Mouse (Mus musculus): Measurements from ENCODE around the gene Cd300lf. TPM values are rescaled to one million over a fixed set of nuclear protein-coding genes. Genes with fewer than 3 reads are reported as not detected.

The Cd300lf gene
- polyA plus RNA-seq, 1 experiment from 2014 or later: 0.15 TPM

DNA sequence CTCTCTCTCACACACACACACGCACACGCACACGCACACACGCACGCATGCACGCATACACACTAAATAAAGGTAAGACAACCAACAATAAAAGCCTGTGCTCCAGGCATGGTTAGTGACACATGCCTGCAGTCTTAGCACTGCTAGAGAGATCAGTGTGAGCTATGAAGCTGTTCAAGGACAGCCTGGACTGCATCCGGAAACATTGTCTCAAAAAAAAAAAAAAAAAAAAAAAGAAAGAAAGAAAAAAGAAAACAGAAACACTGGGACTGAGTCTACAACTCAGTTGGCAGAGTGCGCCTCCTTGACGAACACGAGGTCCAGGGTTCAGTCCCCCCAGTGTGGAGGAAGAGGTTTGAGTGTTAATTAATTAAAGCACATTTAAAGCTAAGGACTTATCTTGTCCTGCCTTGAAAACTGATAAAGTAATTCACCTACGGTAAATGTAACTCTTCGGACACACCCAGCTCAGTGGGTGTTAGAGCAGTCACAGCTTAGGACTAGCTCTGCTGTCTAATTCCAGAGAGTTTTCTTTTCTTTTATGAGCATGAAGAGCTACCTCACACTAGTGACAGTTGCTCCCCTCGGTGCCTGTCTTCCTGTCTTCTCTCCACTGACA is 4.2 kb downstream of the Cd300lf start:
- ATAC-seq (ENCODE audit: low FRiP score, low read depth): no peak
- WGBS: 91% methylated on average over 13 of the region's 13 CpGs
- Histone ChIP-seq H3K27me3 (no peaks in the 10 kb centered on the region), H3K9me3 (no peaks in the 10 kb centered on the region), H3K4me1 (no peaks in the 10 kb centered on the region), H3K27ac (replicated peaks) (no peak overlapping the region), H3K4me2 (replicated peaks) (no peak overlapping the region), H3K36me3 (no peaks in the 10 kb centered on the region), H3K9ac (replicated peaks) (no peak overlapping the region), H3K4me3 (no peak overlapping the region)

DNA sequence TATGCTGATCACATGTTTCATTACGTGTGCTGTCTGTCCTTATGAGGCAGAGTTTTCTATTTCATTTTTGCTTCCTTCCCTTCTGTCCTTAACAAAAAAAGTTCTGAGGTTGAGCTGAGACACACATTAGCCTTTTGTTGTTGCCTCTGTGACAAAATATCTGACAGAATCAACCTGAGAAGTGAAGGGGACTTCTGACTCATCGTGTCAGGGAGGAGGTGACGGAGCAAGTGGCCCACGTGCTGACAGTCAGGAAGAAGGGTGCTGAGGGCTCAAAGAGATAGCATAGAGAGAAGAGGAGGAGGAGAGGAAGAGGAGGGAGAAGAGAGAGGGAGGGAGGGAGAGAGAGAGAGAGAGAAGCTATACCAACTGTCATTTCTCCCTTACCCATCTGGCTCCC is 5.3 kb downstream of the Cd300lf start:
- no peaks in the 10 kb centered on the region for H3K27me3 ChIP-seq
- no peak overlapping the region for H3K4me2 ChIP-seq (replicated peaks)
- no peak overlapping the region for H3K4me3 ChIP-seq
- H3K4me1 ChIP-seq: no peaks in the 10 kb centered on the region
- 78% methylated on average over 4 of the region's 4 CpGs for WGBS
- H3K27ac ChIP-seq (replicated peaks): no peak overlapping the region
- no peaks in the 10 kb centered on the region for H3K36me3 ChIP-seq
- no peaks in the 10 kb centered on the region for H3K9me3 ChIP-seq
- no peak overlapping the region for H3K9ac ChIP-seq (replicated peaks)
- ATAC-seq (ENCODE audit: low FRiP score, low read depth): no peak

DNA sequence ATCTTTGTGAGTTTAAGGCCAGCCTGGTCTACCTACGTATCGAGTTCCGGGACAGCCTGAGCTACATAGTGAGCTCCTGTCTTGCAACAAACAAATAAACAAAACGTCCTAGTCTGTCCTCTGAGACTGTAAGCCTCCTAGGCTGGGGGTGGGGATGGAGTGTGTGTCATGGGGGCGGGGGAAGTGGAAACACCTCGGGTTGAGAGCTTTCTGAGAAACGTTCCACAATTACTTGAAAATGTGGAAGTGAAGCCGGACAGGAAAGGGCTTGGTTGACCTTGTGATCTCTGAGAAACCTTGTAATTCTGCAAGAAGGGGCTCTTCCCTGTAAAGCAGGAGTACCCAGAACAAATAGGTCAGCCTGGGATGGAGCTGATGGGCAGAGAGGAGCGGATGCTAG is 14.4 kb downstream of the Cd300lf start:
- Histone ChIP-seq H3K4me1 (no peaks in the 10 kb centered on the region), H3K9ac (replicated peaks) (no peak overlapping the region), H3K27me3 (no peaks in the 10 kb centered on the region), H3K27ac (replicated peaks) (no peak overlapping the region), H3K4me3 (no peak overlapping the region), H3K9me3 (no peaks in the 10 kb centered on the region), H3K36me3 (no peaks in the 10 kb centered on the region), H3K4me2 (replicated peaks) (no peak overlapping the region)
- 77% methylated on average over 9 of the region's 9 CpGs for WGBS
- no peak for ATAC-seq (ENCODE audit: low FRiP score, low read depth)

DNA sequence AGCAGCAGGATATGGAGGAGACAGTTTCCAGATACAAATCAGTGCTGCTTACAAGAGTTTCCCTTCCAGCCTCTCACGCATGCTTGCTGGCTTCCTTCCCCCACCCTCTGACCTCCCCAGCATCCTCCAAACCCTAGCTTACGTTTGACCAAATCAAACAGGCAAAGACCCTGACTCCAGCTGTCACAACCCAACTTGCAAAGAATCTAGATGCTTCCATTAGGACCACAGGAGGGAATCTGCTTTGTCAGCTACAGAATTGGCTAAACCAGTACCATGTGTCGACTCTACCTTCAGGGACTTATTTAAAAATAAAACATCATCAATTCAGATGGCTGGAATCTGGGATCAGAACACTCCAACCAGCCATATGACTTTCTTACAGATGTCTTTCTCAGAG is 21.6 kb downstream of the Cd300lf start:
- no peaks in the 10 kb centered on the region for H3K36me3 ChIP-seq
- peaks cover 9% of the 10 kb centered on the region; the same call in 1 of the 2 replicates for H3K27me3 ChIP-seq
- no peak overlapping the region for H3K4me3 ChIP-seq
- no peak for ATAC-seq (ENCODE audit: low FRiP score, low read depth)
- peaks cover 8% of the 10 kb centered on the region for H3K4me1 ChIP-seq
- H3K4me2 ChIP-seq (replicated peaks): no peak overlapping the region
- 62% methylated on average over 3 of the region's 3 CpGs for WGBS
- no peaks in the 10 kb centered on the region for H3K9me3 ChIP-seq
- no peak overlapping the region for H3K27ac ChIP-seq (replicated peaks)
- no peak overlapping the region for H3K9ac ChIP-seq (replicated peaks)

DNA sequence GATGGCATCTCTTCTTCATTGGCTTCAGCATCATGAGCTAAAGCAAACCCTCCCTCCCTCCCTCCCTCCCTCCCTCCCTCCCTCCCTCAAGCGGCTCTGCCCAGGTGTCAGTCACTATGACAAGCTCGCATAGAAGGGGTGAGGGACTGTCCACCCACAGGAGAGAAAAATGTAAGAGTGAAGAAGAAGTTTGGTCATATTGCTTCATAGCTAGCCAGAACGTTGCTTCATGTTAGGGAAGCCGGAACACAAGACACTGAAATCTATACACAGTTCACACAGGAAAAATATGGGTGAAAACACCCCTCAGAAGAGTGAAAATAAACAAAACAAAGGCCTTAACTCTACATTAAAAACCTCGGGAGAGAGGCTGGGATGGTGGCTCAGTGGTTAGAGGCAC is 23.5 kb downstream of the Cd300lf start:
- WGBS: 88% methylated on average over 4 of the region's 5 CpGs
- H3K4me3 ChIP-seq: no peak overlapping the region
- H3K36me3 ChIP-seq: no peaks in the 10 kb centered on the region
- H3K27me3 ChIP-seq: peaks cover 9% of the 10 kb centered on the region; the same call in 1 of the 2 replicates
- no peaks in the 10 kb centered on the region for H3K9me3 ChIP-seq
- no peak overlapping the region for H3K27ac ChIP-seq (replicated peaks)
- H3K4me2 ChIP-seq (replicated peaks): no peak overlapping the region
- no peak overlapping the region for H3K9ac ChIP-seq (replicated peaks)
- H3K4me1 ChIP-seq: peaks cover 12% of the 10 kb centered on the region
- ATAC-seq (ENCODE audit: low FRiP score, low read depth): no peak

DNA sequence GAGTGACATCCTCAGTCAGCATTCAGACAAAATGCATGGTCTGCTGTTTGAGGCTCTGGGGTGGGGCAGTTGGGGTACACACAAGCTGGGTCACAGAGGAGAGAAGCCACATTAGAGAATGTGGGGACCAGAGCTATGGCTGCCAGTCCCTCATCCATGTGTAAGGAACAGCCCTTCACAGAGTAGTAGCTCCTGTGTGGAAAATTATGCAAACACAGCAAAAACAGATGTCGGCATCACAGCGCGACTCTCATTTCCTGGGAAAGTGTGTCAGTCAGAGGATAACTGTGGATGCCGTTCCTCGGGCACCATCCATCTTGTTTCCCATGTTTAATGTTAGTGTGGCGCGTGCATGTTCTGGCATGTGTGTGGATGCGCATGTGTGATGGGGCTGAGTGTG is 25.6 kb downstream of the Cd300lf start:
- H3K9ac ChIP-seq (replicated peaks): no peak overlapping the region
- no peaks in the 10 kb centered on the region for H3K9me3 ChIP-seq
- H3K4me3 ChIP-seq: no peak overlapping the region
- WGBS: 93% methylated on average over 8 of the region's 8 CpGs
- no peak for ATAC-seq (ENCODE audit: low FRiP score, low read depth)
- H3K27me3 ChIP-seq: peaks cover 9% of the 10 kb centered on the region; the same call in 1 of the 2 replicates
- H3K4me2 ChIP-seq (replicated peaks): no peak overlapping the region
- H3K27ac ChIP-seq (replicated peaks): no peak overlapping the region
- no peaks in the 10 kb centered on the region for H3K36me3 ChIP-seq
- H3K4me1 ChIP-seq: peaks cover 12% of the 10 kb centered on the region

DNA sequence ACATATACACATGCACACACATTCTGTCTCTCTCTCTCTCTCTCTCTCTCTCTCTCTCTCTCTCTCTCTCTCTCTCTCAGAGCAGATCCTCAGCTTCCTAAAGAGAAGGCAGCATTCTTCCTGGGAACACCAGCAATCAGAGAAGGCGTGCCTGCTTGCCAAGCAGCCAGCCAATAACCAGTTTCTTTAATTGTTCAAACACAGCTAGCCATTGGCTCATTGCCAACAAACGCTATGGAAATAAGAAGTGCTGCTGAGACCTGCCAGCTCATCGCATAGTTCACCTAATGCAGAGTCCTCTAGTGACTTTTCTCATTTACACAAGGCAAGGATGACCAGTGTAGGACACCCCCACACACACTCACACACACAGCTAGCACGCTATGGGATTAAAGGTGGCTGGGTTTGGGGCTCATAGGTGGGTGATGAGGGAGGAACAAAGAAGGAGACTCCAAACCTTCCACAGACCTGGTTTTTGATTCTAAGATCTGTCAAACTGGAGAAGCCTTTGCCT is 26.3 kb downstream of the Cd300lf start:
- Histone ChIP-seq H3K27me3 (peaks cover 9% of the 10 kb centered on the region; the same call in 1 of the 2 replicates), H3K36me3 (no peaks in the 10 kb centered on the region), H3K4me2 (replicated peaks) (no peak overlapping the region), H3K9ac (replicated peaks) (no peak overlapping the region), H3K4me1 (peaks cover 12% of the 10 kb centered on the region), H3K9me3 (no peaks in the 10 kb centered on the region), H3K27ac (replicated peaks) (no peak overlapping the region), H3K4me3 (no peak overlapping the region)
- 48% methylated on average over 4 of the region's 4 CpGs for WGBS
- ATAC-seq (ENCODE audit: low FRiP score, low read depth): no peak

DNA sequence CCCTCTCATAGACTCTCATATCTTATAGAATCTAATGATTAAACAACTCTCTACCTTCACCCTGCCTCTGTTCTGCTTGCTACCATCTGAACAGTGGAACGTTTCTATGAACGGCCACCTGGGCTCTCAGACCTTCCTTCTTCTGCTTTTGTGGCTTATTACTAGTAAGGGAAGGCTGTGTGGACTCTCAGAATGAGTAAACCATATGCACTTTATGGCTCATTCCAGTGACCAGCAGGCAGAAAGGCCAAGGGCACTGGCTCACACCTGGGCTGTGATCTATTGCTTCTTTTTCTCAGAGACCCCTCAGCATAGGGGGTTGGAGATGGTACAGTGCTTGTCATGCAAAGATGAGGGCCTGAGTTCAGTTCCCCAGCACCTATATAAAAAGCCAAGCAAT is 27.2 kb downstream of the Cd300lf start:
- no peaks in the 10 kb centered on the region for H3K9me3 ChIP-seq
- H3K9ac ChIP-seq (replicated peaks): no peak overlapping the region
- H3K4me2 ChIP-seq (replicated peaks): no peak overlapping the region
- no peaks in the 10 kb centered on the region for H3K36me3 ChIP-seq
- H3K4me1 ChIP-seq: peaks cover 12% of the 10 kb centered on the region
- ATAC-seq (ENCODE audit: low FRiP score, low read depth): no peak
- H3K27me3 ChIP-seq: peaks cover 9% of the 10 kb centered on the region; the same call in 1 of the 2 replicates
- no peak overlapping the region for H3K27ac ChIP-seq (replicated peaks)
- 91% methylated on average over 2 of the region's 2 CpGs for WGBS
- no peak overlapping the region for H3K4me3 ChIP-seq

DNA sequence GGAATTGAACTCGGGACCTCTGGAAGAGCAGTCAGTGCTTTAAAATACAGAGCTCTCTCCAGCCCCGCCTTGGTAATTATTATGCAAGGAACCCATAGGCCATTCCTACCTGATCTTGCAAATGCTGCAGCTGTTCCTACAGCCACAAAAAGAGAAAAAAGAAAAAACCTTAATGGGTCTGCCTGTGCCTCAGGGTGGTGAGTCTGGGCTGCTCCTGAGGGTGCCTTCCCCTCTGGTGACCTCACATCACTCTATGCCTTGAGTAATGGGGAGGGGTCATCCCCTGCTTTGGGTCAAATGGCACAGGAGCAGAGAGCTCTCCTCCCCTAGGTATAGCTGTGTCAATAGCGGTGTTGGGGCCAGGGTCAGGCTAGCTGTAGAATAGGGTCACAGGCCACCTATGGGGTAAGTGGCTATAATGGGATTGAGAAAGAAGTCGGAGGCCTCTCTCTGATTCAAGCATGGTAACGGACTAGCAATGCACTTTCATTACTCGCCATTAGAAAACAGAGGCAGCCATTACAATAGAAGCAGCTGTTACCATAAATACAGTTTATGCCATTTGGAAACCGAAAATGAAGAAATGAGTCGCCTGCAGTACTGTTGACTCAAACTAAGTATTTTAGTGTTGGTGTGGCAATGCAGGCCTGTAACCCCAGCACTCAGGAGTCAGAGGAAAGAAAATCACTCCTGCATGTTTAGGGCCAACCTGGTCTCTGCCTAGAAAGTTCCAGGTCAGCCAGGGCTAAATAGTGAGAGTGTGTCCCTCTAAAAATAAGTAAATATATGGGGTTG is 28.8 kb downstream of the Cd300lf start:
- H3K27ac ChIP-seq (replicated peaks): no peak overlapping the region

DNA sequence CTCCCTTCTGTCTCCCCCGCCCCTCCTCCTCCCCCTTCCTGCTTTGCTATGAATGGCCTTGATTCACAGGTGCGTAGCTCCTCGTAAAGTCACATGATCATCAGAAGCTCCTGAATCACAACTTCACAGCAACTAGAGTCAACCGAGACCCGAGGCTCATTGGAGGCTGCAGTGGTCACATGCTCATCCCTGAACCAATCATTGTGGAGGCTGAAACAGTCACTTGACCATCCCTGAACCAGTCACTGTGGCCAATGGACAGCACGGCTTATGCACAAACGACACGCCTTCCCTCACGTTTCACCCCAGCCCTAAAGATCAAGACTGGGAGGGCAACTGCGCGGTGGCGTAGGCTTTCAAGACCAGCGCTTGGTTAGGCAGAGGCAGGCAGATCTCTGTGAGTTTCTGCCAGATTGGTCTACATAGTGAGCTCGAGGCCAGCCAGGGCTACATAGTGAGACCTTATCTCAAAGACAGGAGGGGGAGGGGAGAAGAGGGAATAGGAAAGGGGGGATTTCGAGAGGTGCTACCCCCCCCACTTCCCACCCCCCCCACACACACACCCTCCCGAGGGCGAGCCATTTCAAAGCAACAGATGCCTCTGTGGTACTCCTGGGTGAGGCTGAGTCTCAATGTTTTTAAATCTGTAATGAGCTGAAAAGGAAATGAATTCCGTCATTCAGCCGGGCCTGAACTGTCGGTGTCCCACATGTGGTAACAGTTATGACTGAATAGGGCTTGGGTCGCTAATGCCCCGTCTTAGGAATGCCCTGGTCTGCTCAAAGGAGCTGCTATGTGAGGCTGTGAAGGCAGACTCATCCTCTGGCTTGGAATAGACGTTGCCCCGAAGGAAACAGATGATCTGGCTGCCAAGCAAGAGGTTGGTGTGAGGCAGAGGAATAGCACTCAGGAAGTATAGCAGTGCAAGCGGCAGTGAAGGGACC is 30.1 kb downstream of the Cd300lf start:
- no peak overlapping the region for H3K4me2 ChIP-seq (replicated peaks)
- H3K4me3 ChIP-seq: no peak overlapping the region
- peaks cover 9% of the 10 kb centered on the region; the same call in 1 of the 2 replicates for H3K27me3 ChIP-seq
- H3K9me3 ChIP-seq: no peaks in the 10 kb centered on the region
- WGBS: 81% methylated on average over 25 of the region's 25 CpGs
- no peaks in the 10 kb centered on the region for H3K36me3 ChIP-seq
- peaks cover 12% of the 10 kb centered on the region for H3K4me1 ChIP-seq
- no peak for ATAC-seq (ENCODE audit: low FRiP score, low read depth)
- no peak overlapping the region for H3K9ac ChIP-seq (replicated peaks)
- H3K27ac ChIP-seq (replicated peaks): no peak overlapping the region

More for the DNA sequence above, 28.8 kb downstream of the Cd300lf start:
- Histone ChIP-seq H3K4me2 (replicated peaks) (no peak overlapping the region), H3K9ac (replicated peaks) (no peak overlapping the region), H3K4me1 (peaks cover 12% of the 10 kb centered on the region), H3K4me3 (no peak overlapping the region), H3K9me3 (no peaks in the 10 kb centered on the region), H3K36me3 (no peaks in the 10 kb centered on the region), H3K27me3 (peaks cover 9% of the 10 kb centered on the region; the same call in 1 of the 2 replicates)
- no peak for ATAC-seq (ENCODE audit: low FRiP score, low read depth)
- 65% methylated on average over 8 of the region's 8 CpGs for WGBS

DNA sequence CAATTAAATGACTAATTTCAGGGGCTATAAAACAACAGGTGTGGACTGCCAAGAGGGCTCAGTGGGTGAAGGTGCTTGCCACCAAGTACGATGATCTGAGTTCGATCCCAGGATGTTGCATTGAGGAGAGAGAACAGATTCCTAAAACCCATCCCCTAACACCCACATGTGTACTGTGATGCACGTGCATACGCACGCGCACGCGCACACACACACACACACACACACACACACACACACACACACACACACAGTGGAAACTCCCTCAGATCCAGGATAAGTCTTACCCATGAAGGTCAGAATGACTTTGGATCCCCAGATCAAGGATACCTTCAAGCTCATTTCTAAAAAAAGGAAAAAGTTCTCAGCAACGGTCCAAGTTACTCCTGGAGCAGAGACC is 31.7 kb downstream of the Cd300lf start:
- Histone ChIP-seq H3K4me3 (no peak overlapping the region), H3K4me2 (replicated peaks) (no peak overlapping the region), H3K36me3 (no peaks in the 10 kb centered on the region), H3K4me1 (peaks cover 3% of the 10 kb centered on the region), H3K9me3 (no peaks in the 10 kb centered on the region), H3K27ac (replicated peaks) (no peak overlapping the region), H3K27me3 (no peaks in the 10 kb centered on the region), H3K9ac (replicated peaks) (no peak overlapping the region)
- ATAC-seq (ENCODE audit: low FRiP score, low read depth): no peak
- WGBS: 94% methylated on average over 9 of the region's 9 CpGs

Data from midbrain, embryonic 12.5 days (tissue).